Mouse (Mus musculus) kidney, adult 2 months (tissue): ENCODE data around the gene Ap2a1.

Source experiments
- CTCF ChIP-seq: fragments of 200-500 bp; conservative IDR thresholded peaks from 2 replicates; pipeline ENCODE4 v1.5.1; 2011; ENCODE audit warnings: low read depth, mild to moderate bottlenecking, control low read depth, low read length, moderate library complexity, mixed read lengths; ENCODE audit not compliant: insufficient read depth, insufficient read length
- POLR2A ChIP-seq: fragments of 200-500 bp; IDR thresholded peaks from one replicate; pipeline ENCODE4 v1.6.1; 2011; ENCODE audit warnings: low read depth, low read length, control low read depth

DNA sequence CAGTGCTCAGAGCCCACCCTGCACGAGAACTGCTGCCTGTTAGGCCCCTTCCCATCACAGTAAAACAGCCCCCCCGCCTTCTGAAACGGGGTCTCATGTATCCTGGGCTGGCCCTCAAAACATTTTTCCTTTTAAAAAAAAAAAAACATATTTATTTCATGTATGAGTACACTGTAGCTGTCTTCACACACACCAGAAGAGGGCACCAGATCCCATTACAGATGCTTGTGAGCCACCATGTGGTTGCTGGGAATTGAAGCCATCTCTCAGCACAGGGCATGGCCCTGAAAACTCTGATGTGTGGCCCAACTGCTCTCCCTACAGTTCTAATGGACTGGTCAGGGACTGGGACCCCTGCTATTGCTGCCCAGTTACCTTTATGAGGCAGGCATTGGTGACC, 49.0 kb upstream of the Ap2a1 start:
- no peak for TF ChIP-seq CTCF
- no peak for TF ChIP-seq POLR2A
